Mouse (Mus musculus) liver, adult 2 months (tissue): Measurements from ENCODE around the gene Cyth1. TPM values are rescaled to one million over a fixed set of nuclear protein-coding genes. Genes with fewer than 3 reads are reported as not detected.
A peak's percentile ranks its signal among the peaks of the same experiment; 100 is the strongest.

Experiments
- DNase-seq: peaks from one replicate; pipeline ENCODE4 v3.0.0-alpha.2; 2011; ENCODE audit warnings: low read depth, low spot score; ENCODE audit errors: extremely low read depth
- H3K27ac ChIP-seq: fragments of 200-500 bp; replicated peaks from 2 replicates; pipeline ENCODE4 v1.5.1; 2012; ENCODE audit warnings: low read depth, mild to moderate bottlenecking, control low read depth, inconsistent platforms, low read length; ENCODE audit not compliant: insufficient read depth
- H3K27me3 ChIP-seq: fragments of 200-500 bp; 2 replicates; pipeline ENCODE4 v1.6.1; 2012; ENCODE audit warnings: mild to moderate bottlenecking, moderate library complexity, low read length, inconsistent platforms; ENCODE audit not compliant: control insufficient read depth, insufficient read depth
- H3K36me3 ChIP-seq: fragments of 200-500 bp; 2 replicates; pipeline ENCODE4 v1.6.1; 2012; ENCODE audit warnings: low read length, inconsistent platforms; ENCODE audit not compliant: control insufficient read depth, insufficient read depth
- H3K4me1 ChIP-seq: fragments of 200-500 bp; 2 replicates; pipeline ENCODE4 v1.6.1; 2011; ENCODE audit warnings: low read length; ENCODE audit not compliant: control insufficient read depth, insufficient read depth
- H3K4me3 ChIP-seq: fragments of 200-500 bp; 2 replicates; pipeline ENCODE4 v1.5.1; 2011; ENCODE audit warnings: low read depth, mild to moderate bottlenecking, control low read depth, low read length, moderate library complexity; ENCODE audit not compliant: insufficient read depth
- H3K79me2 ChIP-seq: fragments of 200-500 bp; 2 replicates; pipeline ENCODE4 v1.6.1; 2012; ENCODE audit warnings: inconsistent platforms, mild to moderate bottlenecking, low read length, moderate library complexity; ENCODE audit not compliant: control insufficient read depth, insufficient read depth
- H3K9ac ChIP-seq: fragments of 200-500 bp; 2 replicates; pipeline ENCODE4 v1.6.1; 2012; ENCODE audit warnings: low read depth, mild to moderate bottlenecking, control low read depth, inconsistent platforms, low read length
- CTCF ChIP-seq: fragments of 200-500 bp; IDR thresholded peaks from 2 replicates; pipeline ENCODE4 v1.5.1; 2011; ENCODE audit warnings: low read depth, low read length, control low read depth
- POLR2A ChIP-seq: fragments of 200-500 bp; IDR thresholded peaks from 2 replicates; pipeline ENCODE4 v1.6.1; 2011; ENCODE audit warnings: low read length, control low read depth; ENCODE audit not compliant: insufficient read depth; ENCODE audit errors: extremely low read depth
- WGBS: fragments of 180-500 bp; shearing (Covaris S2); methylation state at CpG from one replicate; pipeline ENCODE4 v1.1.7; 2018; 5-methylcytosine and 5-hydroxymethylcytosine counted together
- polyA plus RNA-seq: library from polyadenylated mRNA; depleted of rRNA; stranded (reverse); fragments of >200 nt; gene quantifications from 2 replicates; pipeline ENCODE4 v1.2.3, GENCODE M21; 2012
- total RNA-seq: library from RNA; depleted of rRNA; stranded (reverse); fragments of >200 nt; gene quantifications from 2 replicates; pipeline ENCODE4 v1.2.3, GENCODE M21; 2014

Cyth1 gene
- total and polyA plus RNA-seq, 2 experiments = 14.7 to 32.4 TPM

GRCm38 (mm10) chr11:118162245-118162644, 86.1 kb downstream of the Cyth1 start:
- Histone ChIP-seq H3K27ac (no peak overlapping the region), H3K79me2 (no peaks in the 10 kb centered on the region), H3K36me3 (peaks cover 14% of the 10 kb centered on the region; the same call in 1 of the 2 replicates), H3K4me3 (no peak overlapping the region), H3K27me3 (no peaks in the 10 kb centered on the region), H3K9ac (no peak overlapping the region), H3K4me1 (no peaks in the 10 kb centered on the region)
- WGBS = 75% methylated on average over 10 of the region's 10 CpGs
- TF ChIP-seq POLR2A (no peak), CTCF (no peak)
- DNase-seq = no peak

GRCm38 (mm10) chr11:118161240-118161639, 87.2 kb downstream of the Cyth1 start:
- Histone ChIP-seq H3K4me3 (no peak overlapping the region), H3K9ac (no peak overlapping the region), H3K79me2 (no peaks in the 10 kb centered on the region), H3K4me1 (no peaks in the 10 kb centered on the region), H3K27ac (no peak overlapping the region), H3K36me3 (peaks cover 10% of the 10 kb centered on the region; the same call in 1 of the 2 replicates), H3K27me3 (no peaks in the 10 kb centered on the region)
- WGBS = 71% methylated on average over 6 of the region's 6 CpGs
- TF ChIP-seq CTCF (no peak), POLR2A (no peak)
- DNase-seq = no peak

DNA sequence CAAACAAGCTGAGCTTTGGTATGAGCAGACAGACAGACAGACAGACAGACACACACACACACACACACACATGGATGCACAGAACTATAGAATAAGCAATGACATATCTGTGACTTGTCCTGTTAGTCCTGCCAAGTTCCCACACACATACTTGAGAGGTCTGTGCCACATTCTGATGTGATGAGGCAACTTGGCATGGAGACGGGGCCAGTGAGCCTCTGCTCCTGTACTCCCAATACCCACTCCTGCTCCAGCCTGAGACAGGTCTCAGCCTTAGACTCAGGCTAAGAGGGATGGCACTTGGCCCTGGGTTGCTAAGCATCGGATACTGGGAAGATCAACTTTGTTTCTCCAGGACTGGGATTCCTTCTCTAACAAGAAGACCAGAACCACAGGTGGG, 87.6 kb downstream of the Cyth1 start:
- 77% methylated on average over 2 of the region's 2 CpGs for WGBS
- TF ChIP-seq CTCF (no peak), POLR2A (no peak)
- no peaks in the 10 kb centered on the region for H3K4me1 ChIP-seq
- no peaks in the 10 kb centered on the region for H3K27me3 ChIP-seq
- no peak for DNase-seq
- no peak overlapping the region for H3K4me3 ChIP-seq
- H3K36me3 ChIP-seq = peaks cover 9% of the 10 kb centered on the region; the same call in 1 of the 2 replicates
- H3K9ac ChIP-seq = no peak overlapping the region
- no peaks in the 10 kb centered on the region for H3K79me2 ChIP-seq
- no peak overlapping the region for H3K27ac ChIP-seq

- WGBS = 75% methylated on average over 4 of the region's 4 CpGs
- TF ChIP-seq CTCF (no peak), POLR2A (no peak)
- Histone ChIP-seq H3K36me3 (peaks cover 2% of the 10 kb centered on the region; the same call in 1 of the 2 replicates), H3K27ac (no peak overlapping the region), H3K9ac (no peak overlapping the region), H3K27me3 (no peaks in the 10 kb centered on the region), H3K79me2 (no peaks in the 10 kb centered on the region), H3K4me1 (no peaks in the 10 kb centered on the region), H3K4me3 (no peak overlapping the region)
- DNase-seq = no peak
Observed at GRCm38 (mm10) chr11:118158753-118159152, 89.6 kb downstream of the Cyth1 start.

GRCm38 (mm10) chr11:118156480-118157060, 91.8 kb downstream of the Cyth1 start:
- peak; percentile 30 for DNase-seq
- 82% methylated on average over 8 of the region's 8 CpGs for WGBS

GRCm38 (mm10) chr11:118152964-118153363, 95.4 kb downstream of the Cyth1 start:
- Histone ChIP-seq H3K79me2 (no peaks in the 10 kb centered on the region), H3K9ac (no peak overlapping the region), H3K27me3 (no peaks in the 10 kb centered on the region), H3K4me3 (no peak overlapping the region), H3K36me3 (no peaks in the 10 kb centered on the region), H3K4me1 (peaks cover 5% of the 10 kb centered on the region), H3K27ac (no peak overlapping the region)
- TF ChIP-seq POLR2A (no peak), CTCF (no peak)
- 77% methylated on average over 4 of the region's 4 CpGs for WGBS
- DNase-seq = no peak

More at GRCm38 (mm10) chr11:118156480-118157060, 91.8 kb downstream of the Cyth1 start:
- Histone ChIP-seq H3K27ac (no peak overlapping the region), H3K9ac (no peak overlapping the region), H3K27me3 (no peaks in the 10 kb centered on the region), H3K79me2 (no peaks in the 10 kb centered on the region), H3K36me3 (no peaks in the 10 kb centered on the region), H3K4me1 (no peaks in the 10 kb centered on the region), H3K4me3 (no peak overlapping the region)
- TF ChIP-seq CTCF (no peak), POLR2A (no peak)
